Mouse (Mus musculus) olfactory bulb, adult 2 months (tissue): Measurements from ENCODE around the gene Afdn. TPM values are rescaled to one million over a fixed set of nuclear protein-coding genes. Genes with fewer than 3 reads are reported as not detected.
A peak's percentile ranks its signal among the peaks of the same experiment; 100 is the strongest.

Source experiments
- H3K27ac ChIP-seq: fragments of 200-500 bp; 2 replicates; pipeline ENCODE4 v1.5.1; 2012; ENCODE audit warnings: low read depth, low read length; ENCODE audit not compliant: insufficient read depth
- H3K4me1 ChIP-seq: fragments of 200-500 bp; 2 replicates; pipeline ENCODE4 v1.6.1; 2012; ENCODE audit warnings: low read length; ENCODE audit not compliant: control insufficient read depth, insufficient read depth
- H3K4me3 ChIP-seq: fragments of 200-500 bp; 2 replicates; pipeline ENCODE4 v1.5.1; 2012; ENCODE audit warnings: mild to moderate bottlenecking, low read depth, low read length, moderate library complexity; ENCODE audit not compliant: insufficient read depth
- CTCF ChIP-seq: fragments of 200-500 bp; IDR thresholded peaks from 2 replicates; pipeline ENCODE4 v1.5.1; 2012; ENCODE audit warnings: low read depth, mild to moderate bottlenecking, low read length, moderate library complexity; ENCODE audit not compliant: insufficient read depth
- POLR2A ChIP-seq: fragments of 200-500 bp; IDR thresholded peaks from 2 replicates; pipeline ENCODE4 v1.6.1; 2012; ENCODE audit warnings: mild to moderate bottlenecking, low read depth, low read length, moderate library complexity; ENCODE audit not compliant: insufficient read depth
- WGBS: fragments of 180-500 bp; shearing (Covaris S2); methylation state at CpG from one replicate; pipeline ENCODE4 v1.1.7; 2018; 5-methylcytosine and 5-hydroxymethylcytosine counted together
- polyA plus RNA-seq: library from polyadenylated mRNA; stranded (reverse); fragments of >200 nt; gene quantifications from 2 replicates; pipeline ENCODE4 v1.2.4, GENCODE M21; 2012; ENCODE audit warnings: low replicate concordance; ENCODE audit not compliant: missing spikeins, insufficient read depth, insufficient read length

Gene Afdn
- polyA plus RNA-seq, 1 experiment: not detected

DNA sequence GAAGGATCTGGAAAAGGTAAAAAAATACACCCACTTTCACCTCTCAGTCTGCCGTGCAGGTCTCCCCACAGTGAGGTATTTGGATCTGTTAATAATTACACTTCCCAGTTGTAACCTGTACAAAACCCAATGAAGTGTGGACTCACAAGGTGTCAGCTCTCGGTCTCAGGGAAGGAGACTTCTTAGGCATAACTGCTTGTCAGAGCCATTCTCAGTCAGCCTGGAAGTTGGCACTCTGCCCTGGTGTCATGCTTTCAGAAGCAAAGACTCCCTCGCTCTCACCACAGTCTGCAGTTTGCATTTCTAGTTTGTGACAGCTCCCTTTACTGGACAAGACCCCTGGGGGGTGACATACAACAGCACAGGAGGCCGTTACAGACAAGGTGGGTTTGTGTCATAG is 15.5 kb upstream of the Afdn start:
- WGBS: 70% methylated on average over 4 of the region's 4 CpGs
- Histone ChIP-seq H3K4me1 (peaks cover 14% of the 10 kb centered on the region), H3K4me3 (no peak overlapping the region), H3K27ac (no peak overlapping the region)
- TF ChIP-seq CTCF: no peak
- no peak for TF ChIP-seq POLR2A

DNA sequence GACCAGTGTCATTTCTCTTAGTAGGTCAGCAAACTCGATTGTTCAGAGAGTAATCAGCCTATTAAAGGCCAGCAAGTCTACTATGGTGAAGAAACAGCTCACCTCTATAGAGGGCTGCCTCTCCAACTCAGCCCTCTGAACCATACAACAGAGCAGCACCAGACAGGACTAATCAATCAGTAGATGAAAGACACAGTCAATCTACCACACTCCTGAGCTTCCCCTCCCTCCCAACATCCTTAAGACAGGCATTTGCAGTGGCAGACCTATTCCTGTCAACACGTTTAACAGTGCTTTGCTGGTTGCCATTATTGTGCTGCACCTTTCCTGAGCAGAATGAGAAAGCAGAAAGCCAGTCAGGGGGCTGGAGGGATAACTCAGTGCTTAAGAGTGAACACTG is 15.0 kb upstream of the Afdn start:
- no peak overlapping the region for H3K27ac ChIP-seq
- no peak overlapping the region for H3K4me3 ChIP-seq
- TF ChIP-seq POLR2A (no peak), CTCF (no peak)
- H3K4me1 ChIP-seq: peaks cover 14% of the 10 kb centered on the region
- 74% methylated on average over 2 of the region's 2 CpGs for WGBS

DNA sequence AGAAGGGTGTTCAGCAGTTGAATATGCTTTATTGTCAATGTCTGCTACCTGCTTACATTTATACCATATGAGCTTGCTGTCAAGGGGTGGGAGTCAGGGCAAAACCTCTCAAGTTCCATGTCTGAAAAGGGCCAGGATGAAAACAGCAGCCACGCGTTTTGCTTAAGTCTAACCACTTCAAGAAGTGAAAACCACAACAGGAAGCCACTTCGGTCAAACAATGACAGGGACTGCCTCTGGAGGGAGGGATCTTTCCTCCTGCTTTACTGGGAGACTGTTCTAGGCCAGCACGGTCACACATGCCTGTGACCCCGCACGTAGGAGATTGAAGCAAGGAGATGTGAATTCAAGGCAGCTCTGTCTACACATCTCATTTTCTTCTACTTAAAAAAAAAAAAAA is 14.0 kb upstream of the Afdn start:
- 85% methylated on average over 6 of the region's 6 CpGs for WGBS
- no peak overlapping the region for H3K4me3 ChIP-seq
- no peak overlapping the region for H3K27ac ChIP-seq
- H3K4me1 ChIP-seq: peaks cover 11% of the 10 kb centered on the region
- TF ChIP-seq CTCF: no peak

DNA sequence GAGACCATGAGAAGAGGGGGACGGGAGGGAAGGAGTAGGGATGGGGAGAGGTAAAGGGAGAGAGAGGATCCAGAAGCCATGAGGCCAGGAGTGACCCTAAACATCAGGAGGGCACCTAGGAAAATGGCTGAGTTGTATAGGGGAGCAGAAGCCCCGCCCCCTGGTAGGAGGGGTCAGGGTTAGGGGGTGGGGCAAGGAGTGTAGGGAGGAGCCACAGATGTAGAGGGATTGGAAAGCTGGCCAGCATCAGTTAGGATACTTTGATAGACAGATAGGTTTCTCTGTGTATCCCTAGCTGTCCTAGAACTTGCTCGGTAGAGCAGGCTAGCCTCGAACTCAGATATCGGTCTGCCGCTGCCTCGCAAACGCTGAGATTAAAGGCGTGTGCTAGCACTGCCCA is 12.7 kb upstream of the Afdn start:
- no peak for TF ChIP-seq CTCF
- no peak for TF ChIP-seq POLR2A
- H3K27ac ChIP-seq: no peak overlapping the region
- no peak overlapping the region for H3K4me3 ChIP-seq
- 91% methylated on average over 9 of the region's 9 CpGs for WGBS
- peaks cover 11% of the 10 kb centered on the region for H3K4me1 ChIP-seq

DNA sequence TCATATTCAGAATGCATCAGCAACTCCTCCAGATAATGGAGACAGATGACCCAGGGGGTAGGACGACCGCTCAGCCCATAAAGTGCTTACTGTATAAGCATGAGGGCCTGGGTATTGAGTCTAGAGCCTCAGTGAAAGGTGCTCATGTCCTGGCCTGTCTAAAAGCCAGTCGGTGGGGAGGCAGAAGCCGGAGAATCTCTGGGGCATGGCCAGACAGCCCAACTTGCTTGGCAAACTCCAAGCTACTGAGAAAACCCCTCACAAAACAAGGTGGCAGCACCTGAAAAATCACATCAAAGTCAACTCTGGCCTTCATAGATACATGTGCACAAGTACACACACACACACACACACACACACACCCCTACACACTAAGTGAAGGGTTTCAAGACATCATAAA is 11.3 kb upstream of the Afdn start:
- TF ChIP-seq CTCF (no peak), POLR2A (no peak)
- Histone ChIP-seq H3K4me1 (no peaks in the 10 kb centered on the region), H3K27ac (no peak overlapping the region), H3K4me3 (no peak overlapping the region)
- WGBS: 97% methylated on average over 4 of the region's 4 CpGs

DNA sequence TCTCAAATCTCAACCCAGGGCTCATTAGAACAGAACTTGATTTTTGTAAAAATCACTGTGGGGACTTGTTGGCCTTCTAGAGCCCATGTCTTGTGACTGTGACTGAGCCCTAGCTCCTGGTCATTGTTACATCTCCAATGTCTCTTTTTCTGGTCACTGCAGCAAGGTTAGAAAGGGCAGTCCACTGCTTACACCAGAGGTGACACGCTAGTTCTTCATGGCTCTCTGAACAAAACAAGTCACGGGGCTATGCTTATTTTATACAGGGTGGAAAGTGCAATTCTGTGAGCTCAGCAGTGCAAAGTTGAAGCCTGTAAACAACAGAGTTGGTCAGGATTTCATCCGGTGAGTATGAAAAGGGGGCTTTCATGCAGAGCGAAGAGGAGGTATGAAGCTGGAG is 6.4 kb upstream of the Afdn start:
- H3K27ac ChIP-seq: no peak overlapping the region
- TF ChIP-seq CTCF: no peak
- no peak for TF ChIP-seq POLR2A
- no peaks in the 10 kb centered on the region for H3K4me1 ChIP-seq
- 86% methylated on average over 4 of the region's 4 CpGs for WGBS
- H3K4me3 ChIP-seq: no peak overlapping the region

DNA sequence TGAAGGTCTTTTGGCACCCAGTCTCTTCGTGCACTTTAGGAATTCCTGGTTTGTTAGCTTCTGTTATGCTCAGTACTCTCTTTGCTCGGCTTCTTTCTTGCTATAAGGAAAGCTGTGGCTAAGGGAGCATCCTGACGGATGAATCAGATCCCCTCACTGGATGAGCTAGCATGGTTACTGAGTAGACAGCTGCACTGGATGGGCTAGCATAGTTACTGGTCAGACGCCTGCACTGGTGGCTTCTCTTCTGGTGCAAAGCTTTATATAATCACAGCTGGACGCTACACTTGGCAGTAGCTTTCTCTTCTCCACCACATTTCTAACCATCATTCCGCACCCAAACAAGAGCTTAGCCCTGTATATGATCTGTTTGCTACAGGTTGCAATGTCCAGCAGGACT is 5.4 kb upstream of the Afdn start:
- H3K4me3 ChIP-seq: no peak overlapping the region
- TF ChIP-seq POLR2A (no peak), CTCF (no peak)
- WGBS: 62% methylated on average over 6 of the region's 6 CpGs
- no peak overlapping the region for H3K27ac ChIP-seq
- no peaks in the 10 kb centered on the region for H3K4me1 ChIP-seq

DNA sequence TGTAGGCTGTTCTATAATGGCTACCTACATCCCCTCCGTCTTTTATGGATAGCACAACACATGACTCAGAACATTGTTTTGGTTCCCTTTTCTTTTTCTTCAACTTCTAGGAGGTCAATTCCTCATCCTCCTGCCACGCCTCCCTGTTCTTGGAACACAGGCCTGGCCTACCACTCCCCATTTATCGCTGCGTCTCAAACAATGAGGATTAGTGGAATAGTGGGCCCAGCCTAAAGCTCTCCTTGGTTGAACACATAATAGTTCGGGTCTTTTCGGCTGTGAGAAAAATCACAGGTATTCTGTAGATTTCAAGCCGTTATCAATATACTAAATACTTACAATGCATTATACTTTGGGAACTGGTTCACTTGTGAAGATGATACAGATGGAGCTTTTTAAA is 1.8 kb upstream of the Afdn start:
- H3K4me3 ChIP-seq: 0 out of 2 replicates have a peak overlapping the region, but pooled peaks have one; percentile 21
- 34% methylated on average over 7 of the region's 7 CpGs for WGBS
- H3K4me1 ChIP-seq: no peaks in the 10 kb centered on the region
- peak overlapping the region; percentile 84; the same call in 1 of the 2 replicates for H3K27ac ChIP-seq
- TF ChIP-seq CTCF (no peak), POLR2A (no peak)

DNA sequence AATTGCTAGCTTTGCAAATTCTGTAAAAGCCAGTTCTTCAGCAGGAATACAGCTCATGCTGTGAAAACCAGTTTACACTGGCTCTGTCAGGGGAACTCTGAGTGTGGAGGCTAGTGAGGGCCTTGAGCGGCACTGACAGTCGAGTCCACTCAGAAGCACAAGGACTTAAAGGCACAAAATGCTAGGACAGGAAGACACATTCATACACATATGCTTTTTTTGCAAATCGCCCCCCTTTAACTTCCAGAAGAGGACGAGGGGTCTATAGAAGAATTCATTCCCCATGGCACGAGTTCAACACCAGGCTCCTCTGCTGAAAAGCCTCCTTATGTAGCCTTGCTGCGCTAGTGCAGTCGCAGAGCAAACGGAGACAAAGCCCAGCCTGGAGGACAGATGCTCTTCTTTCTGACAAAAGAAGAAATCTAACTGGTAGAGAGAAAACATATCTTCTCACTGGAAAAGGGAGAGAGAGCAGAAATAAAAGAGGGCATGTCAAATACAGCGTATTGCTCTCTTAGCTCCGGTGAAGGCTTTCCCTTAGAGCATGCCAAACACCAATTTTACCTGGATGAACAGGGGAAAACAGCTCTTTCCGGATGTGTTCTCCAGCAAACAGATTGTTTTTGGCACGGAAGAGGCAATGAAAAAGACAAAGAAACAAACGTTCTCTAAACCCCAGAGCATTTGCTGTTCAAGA is 1.0 kb upstream of the Afdn start:
- TF ChIP-seq CTCF (no peak), POLR2A (no peak)
- WGBS: 6% methylated on average over 13 of the region's 13 CpGs
- peak overlapping the region; percentile 84 for H3K27ac ChIP-seq
- H3K4me3 ChIP-seq: peak overlapping the region; percentile 76
- no peaks in the 10 kb centered on the region for H3K4me1 ChIP-seq

DNA sequence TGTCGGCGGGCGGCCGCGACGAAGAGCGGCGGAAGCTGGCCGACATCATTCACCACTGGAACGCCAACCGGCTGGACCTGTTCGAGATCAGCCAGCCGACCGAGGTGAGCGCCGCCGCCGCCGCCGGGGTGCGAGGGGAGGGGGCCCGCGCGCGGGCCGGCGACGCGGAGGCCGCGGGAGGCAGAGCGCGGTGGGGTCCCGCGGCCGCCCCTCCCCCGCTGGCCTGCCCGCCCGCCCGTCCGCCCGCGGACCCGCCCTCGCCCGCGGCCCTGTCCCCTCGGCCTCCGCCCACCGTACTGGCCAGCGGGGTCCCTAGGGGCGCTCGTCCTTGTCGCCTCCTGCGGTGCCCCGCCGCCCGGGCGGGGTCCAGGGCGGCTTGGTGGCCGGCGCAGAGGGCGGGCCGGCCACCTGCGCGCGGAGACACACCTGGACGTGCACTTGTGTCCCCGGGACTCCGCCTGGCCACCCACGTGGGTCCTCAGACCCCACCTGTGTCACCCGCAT is 388 bp downstream of the Afdn start:
- 3% methylated on average over 66 of the region's 72 CpGs for WGBS
- TF ChIP-seq POLR2A (no peak), CTCF (no peak)
- peak overlapping the region; percentile 76 for H3K4me3 ChIP-seq
- H3K4me1 ChIP-seq: no peaks in the 10 kb centered on the region
- peak overlapping the region; percentile 54; the same call in 1 of the 2 replicates for H3K27ac ChIP-seq
